Mouse (Mus musculus): Measurements from ENCODE around the gene Fstl3.

GRCm38 (mm10) chr10:79772320-79772719 lies 4.8 kb upstream of the Fstl3 start:
- TF ChIP-seq CTCF (IDR thresholded peaks at IDR 0.05; ENCODE audit: low read depth) (peak; percentile 48), EP300 (optimal IDR thresholded peaks at IDR 0.05) (no peak)

All from stomach, postnatal 0 days (tissue).